Mouse (Mus musculus) liver, embryonic 11.5 days (tissue): Measurements from ENCODE around the gene Ttn. TPM values are rescaled to one million over a fixed set of nuclear protein-coding genes. Genes with fewer than 3 reads are reported as not detected.

Source experiments
- ATAC-seq: fragments of 200-750 bp; cut with Nextera tagmentation; replicated peaks from 2 replicates; pipeline ENCODE4 v1.8.0; 2017; ENCODE audit warnings: moderate number of reproducible peaks, mild to moderate bottlenecking, moderate TSS enrichment, moderate library complexity; ENCODE audit not compliant: low FRiP score
- DNase-seq: peaks from one replicate; pipeline ENCODE4 v3.0.0-alpha.2; 2017; ENCODE audit warnings: low spot score
- H3K27ac ChIP-seq: fragments of 300-500 bp; sonication (generic); 2 replicates; pipeline ENCODE4 v1.5.1; 2014; ENCODE audit warnings: mild to moderate bottlenecking, low read depth, low read length, control low read depth
- H3K27me3 ChIP-seq: fragments of 300-500 bp; sonication (generic); replicated peaks from 2 replicates; pipeline ENCODE4 v1.6.1; 2014; ENCODE audit warnings: low read length, mixed read lengths; ENCODE audit not compliant: control insufficient read depth, insufficient read depth
- H3K36me3 ChIP-seq: fragments of 300-500 bp; sonication (generic); 2 replicates; pipeline ENCODE4 v1.6.1; 2014; ENCODE audit warnings: mild to moderate bottlenecking, low read length, moderate library complexity, mixed read lengths; ENCODE audit not compliant: control insufficient read depth, insufficient read depth
- H3K4me1 ChIP-seq: fragments of 300-500 bp; sonication (generic); replicated peaks from 2 replicates; pipeline ENCODE4 v1.6.1; 2014; ENCODE audit warnings: low read length, mixed read lengths; ENCODE audit not compliant: control insufficient read depth, insufficient read depth
- H3K4me2 ChIP-seq: fragments of 300-500 bp; sonication (generic); 2 replicates; pipeline ENCODE4 v1.6.1; 2014; ENCODE audit warnings: mild to moderate bottlenecking, control low read depth, moderate library complexity
- H3K4me3 ChIP-seq: fragments of 300-500 bp; sonication (generic); 2 replicates; pipeline ENCODE4 v1.5.1; 2014; ENCODE audit warnings: low read depth, low read length, control low read depth
- H3K9ac ChIP-seq: fragments of 300-500 bp; sonication (generic); 2 replicates; pipeline ENCODE4 v1.6.1; 2014; ENCODE audit warnings: low read depth, low read length, control low read depth
- H3K9me3 ChIP-seq: fragments of 300-500 bp; sonication (generic); 2 replicates; pipeline ENCODE4 v1.6.1; 2016; ENCODE audit warnings: low read length, inconsistent platforms, mixed read lengths; ENCODE audit not compliant: control insufficient read depth
- WGBS: fragments of 180-500 bp; shearing (Covaris S2); extraction: QIAGEN DNeasy Blood & Tissue Kit; methylation state at CpG from one replicate; pipeline ENCODE4 v1.1.7; 2014; 5-methylcytosine and 5-hydroxymethylcytosine counted together
- polyA plus RNA-seq: library from polyadenylated mRNA; unstranded; fragments of >200 nt; fragmentation: Nextera tagmentation; extraction: Ambion mirVana; gene quantifications from 2 replicates; pipeline ENCODE4 v1.2.1, GENCODE M21; 2014

The Ttn gene
- polyA plus RNA-seq, 1 experiment from 2014 or later, result 4.5 TPM

DNA sequence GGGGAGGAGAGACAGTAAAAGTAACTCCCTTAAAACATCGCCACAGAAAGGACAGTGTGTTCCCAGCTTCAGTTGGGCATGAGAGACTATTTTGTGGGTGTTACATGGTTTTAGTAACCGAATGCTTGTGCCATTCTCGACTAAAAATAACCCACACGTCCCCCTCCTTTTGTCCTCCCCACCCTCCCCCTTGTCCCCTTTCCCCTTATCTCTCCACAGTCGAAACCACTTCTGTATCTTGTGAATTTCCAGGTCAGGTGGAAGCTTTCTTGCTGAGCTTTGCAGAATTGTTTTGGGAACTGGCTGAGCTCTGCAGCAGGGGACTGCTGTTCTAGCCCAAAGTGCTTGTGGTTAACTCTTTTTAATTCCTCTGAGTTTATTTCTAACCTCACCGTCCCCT lies 12.1 kb downstream of the Ttn start:
- H3K27ac ChIP-seq, result no peak overlapping the region
- DNase-seq, result no peak
- ATAC-seq, result no peak
- H3K9ac ChIP-seq, result no peak overlapping the region
- no peaks in the 10 kb centered on the region for H3K27me3 ChIP-seq
- H3K4me3 ChIP-seq, result no peak overlapping the region
- WGBS, result 32% methylated on average over 6 of the region's 6 CpGs
- H3K36me3 ChIP-seq, result no peaks in the 10 kb centered on the region
- H3K9me3 ChIP-seq, result no peaks in the 10 kb centered on the region
- H3K4me2 ChIP-seq, result no peak overlapping the region
- H3K4me1 ChIP-seq, result no peaks in the 10 kb centered on the region

DNA sequence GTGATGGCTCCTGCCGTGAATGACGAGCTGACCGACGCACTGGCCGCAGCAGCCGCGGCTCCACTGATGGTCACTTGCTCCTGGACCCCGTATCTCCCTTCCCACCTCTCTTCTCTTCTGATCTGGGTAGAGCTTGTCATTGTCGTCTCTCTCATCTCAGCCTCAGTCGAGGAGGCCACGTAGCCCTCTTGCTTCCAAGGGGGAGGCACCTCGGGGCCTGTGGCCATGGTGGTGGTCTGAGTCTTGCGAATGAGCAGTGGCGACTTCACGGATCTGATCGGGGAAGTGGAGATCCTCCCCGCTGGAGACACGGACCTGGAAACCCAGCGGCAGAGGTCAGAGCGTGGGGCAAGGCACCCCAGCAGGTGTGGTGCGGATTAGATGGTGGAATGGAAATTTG lies 12.7 kb downstream of the Ttn start:
- no peak for ATAC-seq
- H3K9ac ChIP-seq, result no peak overlapping the region
- no peaks in the 10 kb centered on the region for H3K36me3 ChIP-seq

DNA sequence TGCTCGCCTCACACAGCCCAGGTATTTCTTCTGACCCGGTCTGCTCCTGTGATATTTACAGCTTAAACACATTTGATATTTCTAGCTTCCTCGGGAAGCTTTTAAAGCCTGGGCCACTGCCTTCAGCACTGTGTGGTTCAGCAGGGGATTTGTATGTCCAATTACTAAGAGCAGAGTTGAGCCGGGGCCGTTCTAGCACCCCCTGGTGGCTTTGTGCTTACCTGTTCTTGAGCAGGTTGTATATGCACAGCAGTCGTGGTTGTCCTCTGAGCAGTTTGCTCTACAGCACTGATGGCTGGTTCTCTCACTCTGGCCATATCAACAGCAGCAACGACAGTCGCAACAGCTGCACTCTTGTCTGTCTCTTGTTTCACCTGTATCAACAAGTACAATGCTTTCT lies 13.4 kb downstream of the Ttn start:
- Histone ChIP-seq H3K4me1 (no peaks in the 10 kb centered on the region), H3K9ac (no peak overlapping the region), H3K4me3 (no peak overlapping the region), H3K4me2 (no peak overlapping the region), H3K27ac (no peak overlapping the region), H3K36me3 (no peaks in the 10 kb centered on the region), H3K27me3 (no peaks in the 10 kb centered on the region), H3K9me3 (no peaks in the 10 kb centered on the region)
- WGBS, result 29% methylated on average over 8 of the region's 8 CpGs
- peak; percentile 65 for DNase-seq
- no peak; the same call in 1 of the 2 replicates for ATAC-seq

More for the DNA sequence above, 12.7 kb downstream of the Ttn start:
- Histone ChIP-seq H3K27ac (no peak overlapping the region), H3K4me1 (no peaks in the 10 kb centered on the region), H3K4me2 (no peak overlapping the region), H3K9me3 (no peaks in the 10 kb centered on the region), H3K27me3 (no peaks in the 10 kb centered on the region), H3K4me3 (no peak overlapping the region)
- WGBS, result 70% methylated on average over 21 of the region's 21 CpGs
- no peak for DNase-seq

DNA sequence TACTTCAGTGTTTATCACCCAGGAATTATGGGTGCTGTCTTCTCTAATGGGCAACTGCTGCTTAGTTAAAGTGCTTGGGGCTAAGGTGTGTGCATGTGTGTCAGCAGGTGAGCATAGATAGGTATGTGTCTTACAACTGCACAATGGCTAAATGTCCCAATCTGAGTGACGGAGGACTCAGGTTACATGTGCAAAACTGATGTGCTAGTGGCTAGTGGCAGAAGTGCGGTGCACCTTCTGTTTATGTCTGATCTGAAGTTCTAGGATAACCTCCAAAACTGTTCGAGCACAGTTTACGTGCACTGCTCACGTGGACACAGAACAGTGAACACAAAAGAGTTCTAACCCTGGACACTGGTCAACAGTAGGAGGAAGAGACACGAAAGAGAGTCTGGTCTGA lies 15.8 kb downstream of the Ttn start:
- WGBS, result 86% methylated on average over 6 of the region's 6 CpGs
- Histone ChIP-seq H3K27ac (no peak overlapping the region), H3K27me3 (no peaks in the 10 kb centered on the region), H3K4me3 (no peak overlapping the region), H3K9ac (no peak overlapping the region), H3K36me3 (no peaks in the 10 kb centered on the region), H3K4me2 (no peak overlapping the region), H3K9me3 (no peaks in the 10 kb centered on the region), H3K4me1 (no peaks in the 10 kb centered on the region)
- DNase-seq (no peak), ATAC-seq (no peak)

DNA sequence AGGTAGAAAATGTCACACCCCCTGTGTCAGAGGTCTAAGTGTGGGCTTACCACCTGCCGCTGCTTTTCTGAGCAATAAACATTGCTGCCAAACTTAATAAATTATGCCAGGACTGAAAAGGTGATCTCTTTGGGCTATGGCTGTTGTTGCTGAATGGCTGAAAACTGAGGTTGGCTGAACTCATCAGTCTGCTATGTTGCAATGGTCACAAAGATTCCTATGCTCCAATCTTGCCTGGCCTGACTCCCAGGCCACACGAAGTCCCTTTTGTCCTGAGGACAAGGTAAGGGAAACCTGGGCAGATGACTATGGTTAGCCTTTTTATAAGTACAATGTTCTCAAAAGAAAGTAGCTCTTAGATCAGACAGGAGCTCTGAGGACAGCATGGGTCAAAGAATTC lies 16.3 kb downstream of the Ttn start:
- Histone ChIP-seq H3K27me3 (no peaks in the 10 kb centered on the region), H3K27ac (no peak overlapping the region), H3K9me3 (no peaks in the 10 kb centered on the region), H3K36me3 (no peaks in the 10 kb centered on the region), H3K4me3 (no peak overlapping the region), H3K9ac (no peak overlapping the region), H3K4me2 (no peak overlapping the region), H3K4me1 (no peaks in the 10 kb centered on the region)
- DNase-seq, result no peak
- no peak for ATAC-seq
- 79% methylated on average over 2 of the region's 2 CpGs for WGBS

DNA sequence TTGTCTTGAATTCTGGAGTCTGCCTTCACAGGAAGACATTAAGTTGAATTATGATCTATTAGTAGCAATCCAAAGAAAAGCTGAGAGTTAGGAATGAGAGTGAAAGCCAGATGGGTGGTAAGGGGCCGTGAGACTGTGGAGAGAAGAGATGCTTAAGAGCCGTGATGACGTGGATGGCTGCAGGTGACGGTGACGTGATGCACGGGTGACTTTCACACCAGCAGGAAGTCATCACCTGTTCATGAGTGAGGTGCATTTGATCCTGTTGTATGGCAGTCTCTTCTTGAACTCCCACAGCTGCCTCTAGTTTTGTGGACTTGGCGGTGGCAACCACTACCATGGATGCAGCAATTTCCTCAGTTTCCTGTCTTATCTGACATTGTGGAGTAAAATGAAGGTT lies 16.8 kb downstream of the Ttn start:
- no peak overlapping the region for H3K4me2 ChIP-seq
- no peak for DNase-seq
- H3K27ac ChIP-seq, result no peak overlapping the region
- ATAC-seq, result no peak
- H3K9ac ChIP-seq, result no peak overlapping the region
- H3K9me3 ChIP-seq, result no peaks in the 10 kb centered on the region
- H3K4me3 ChIP-seq, result no peak overlapping the region
- H3K27me3 ChIP-seq, result no peaks in the 10 kb centered on the region
- no peaks in the 10 kb centered on the region for H3K36me3 ChIP-seq
- 82% methylated on average over 7 of the region's 7 CpGs for whole genome bisulfite sequencing
- no peaks in the 10 kb centered on the region for H3K4me1 ChIP-seq

DNA sequence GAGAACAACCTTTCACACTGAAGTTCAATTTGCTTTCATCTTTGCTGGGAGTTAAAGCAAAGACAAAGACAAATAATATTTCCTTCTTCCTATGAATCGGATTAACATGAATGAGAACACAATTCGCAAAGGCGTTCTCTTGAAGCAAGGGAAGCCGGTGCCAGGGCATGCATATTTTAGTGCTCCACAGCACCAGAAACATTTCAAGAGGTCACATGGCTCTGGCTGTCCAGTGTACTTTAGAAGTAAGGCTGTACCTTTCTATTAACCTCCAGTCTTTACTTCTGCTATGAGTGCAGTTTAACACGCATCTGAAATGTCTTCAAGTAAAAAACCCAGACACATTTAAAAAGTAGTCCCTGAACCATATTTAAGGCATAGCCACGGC lies 20.3 kb downstream of the Ttn start:
- Histone ChIP-seq H3K27me3 (no peaks in the 10 kb centered on the region), H3K27ac (no peak overlapping the region), H3K4me1 (no peaks in the 10 kb centered on the region), H3K4me3 (no peak overlapping the region), H3K36me3 (no peaks in the 10 kb centered on the region), H3K4me2 (no peak overlapping the region), H3K9ac (no peak overlapping the region), H3K9me3 (no peaks in the 10 kb centered on the region)
- WGBS, result 81% methylated on average over 6 of the region's 6 CpGs
- ATAC-seq (no peak), DNase-seq (no peak)

DNA sequence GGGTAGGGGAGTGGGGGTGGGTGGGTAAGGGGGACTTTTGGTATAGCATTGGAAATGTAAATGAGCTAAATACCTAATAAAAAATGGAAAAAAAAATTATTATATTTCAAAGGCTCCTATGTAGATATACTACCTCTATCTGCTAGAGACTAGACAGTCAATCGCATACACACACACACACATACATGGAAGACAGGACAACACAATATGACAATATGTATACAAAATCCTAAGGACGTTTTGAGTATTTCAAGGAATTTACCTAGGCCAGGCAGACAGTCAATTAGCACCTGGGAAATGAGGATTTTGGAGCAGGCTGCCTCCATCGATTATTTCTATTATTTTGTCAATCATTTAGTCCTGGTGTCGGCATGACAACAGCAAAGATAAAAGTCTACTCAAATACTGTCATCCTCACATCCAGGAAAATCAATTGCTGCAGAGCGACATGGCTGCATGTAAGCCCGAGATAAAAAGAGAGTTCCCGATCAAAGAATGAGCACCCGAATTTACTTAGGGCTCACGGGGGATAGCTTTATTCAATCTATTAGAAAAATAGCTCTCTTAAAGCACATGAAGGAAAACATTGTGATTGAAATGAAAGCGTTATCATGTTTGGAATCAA lies 20.8 kb downstream of the Ttn start:
- no peaks in the 10 kb centered on the region for H3K27me3 ChIP-seq
- no peaks in the 10 kb centered on the region for H3K9me3 ChIP-seq
- no peak overlapping the region for H3K9ac ChIP-seq
- H3K36me3 ChIP-seq, result no peaks in the 10 kb centered on the region
- no peak overlapping the region for H3K4me3 ChIP-seq
- WGBS, result 83% methylated on average over 10 of the region's 10 CpGs
- H3K27ac ChIP-seq, result no peak overlapping the region
- ATAC-seq, result no peak
- DNase-seq, result no peak
- H3K4me1 ChIP-seq, result no peaks in the 10 kb centered on the region
- H3K4me2 ChIP-seq, result no peak overlapping the region

DNA sequence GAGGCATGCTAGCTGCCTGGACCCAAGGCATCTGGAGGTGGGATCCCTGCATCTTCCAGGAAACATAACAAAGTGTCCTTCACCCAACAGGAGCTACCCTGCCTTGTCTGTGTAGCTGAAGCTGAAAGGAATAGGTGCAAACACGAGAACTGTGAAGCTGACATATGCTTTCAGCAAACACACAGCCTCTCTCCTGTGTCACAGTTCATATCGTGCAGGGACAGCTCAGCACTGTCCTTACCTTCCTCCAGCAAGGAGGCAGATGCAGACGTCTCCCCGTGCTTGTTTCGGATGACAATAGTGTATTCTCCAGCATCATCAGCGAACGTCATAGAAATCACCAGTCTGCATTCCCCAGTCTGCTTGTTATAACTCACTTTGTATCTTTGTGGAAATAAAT lies 32.6 kb downstream of the Ttn start:
- Histone ChIP-seq H3K4me2 (no peak overlapping the region), H3K36me3 (no peaks in the 10 kb centered on the region), H3K9ac (no peak overlapping the region), H3K27me3 (no peaks in the 10 kb centered on the region), H3K4me1 (no peaks in the 10 kb centered on the region), H3K27ac (no peak overlapping the region), H3K9me3 (no peaks in the 10 kb centered on the region), H3K4me3 (no peak overlapping the region)
- no peak for ATAC-seq
- no peak for DNase-seq
- 76% methylated on average over 7 of the region's 7 CpGs for WGBS
